Mouse (Mus musculus) liver, adult 2 months (tissue): ENCODE results near the gene Zfp775. TPM values are rescaled to one million over a fixed set of nuclear protein-coding genes. Genes with fewer than 3 reads are reported as not detected.
A peak's percentile ranks its signal among the peaks of the same experiment; 100 is the strongest.

Experiments used
- DNase-seq: peaks from one replicate; pipeline ENCODE4 v3.0.0-alpha.2; 2011; ENCODE audit warnings: low read depth, low spot score; ENCODE audit errors: extremely low read depth
- H3K27ac ChIP-seq: fragments of 200-500 bp; replicated peaks from 2 replicates; pipeline ENCODE4 v1.5.1; 2012; ENCODE audit warnings: low read depth, mild to moderate bottlenecking, control low read depth, inconsistent platforms, low read length; ENCODE audit not compliant: insufficient read depth
- H3K27me3 ChIP-seq: fragments of 200-500 bp; 2 replicates; pipeline ENCODE4 v1.6.1; 2012; ENCODE audit warnings: mild to moderate bottlenecking, moderate library complexity, low read length, inconsistent platforms; ENCODE audit not compliant: control insufficient read depth, insufficient read depth
- H3K36me3 ChIP-seq: fragments of 200-500 bp; 2 replicates; pipeline ENCODE4 v1.6.1; 2012; ENCODE audit warnings: low read length, inconsistent platforms; ENCODE audit not compliant: control insufficient read depth, insufficient read depth
- H3K4me1 ChIP-seq: fragments of 200-500 bp; 2 replicates; pipeline ENCODE4 v1.6.1; 2011; ENCODE audit warnings: low read length; ENCODE audit not compliant: control insufficient read depth, insufficient read depth
- H3K4me3 ChIP-seq: fragments of 200-500 bp; 2 replicates; pipeline ENCODE4 v1.5.1; 2011; ENCODE audit warnings: low read depth, mild to moderate bottlenecking, control low read depth, low read length, moderate library complexity; ENCODE audit not compliant: insufficient read depth
- H3K79me2 ChIP-seq: fragments of 200-500 bp; 2 replicates; pipeline ENCODE4 v1.6.1; 2012; ENCODE audit warnings: inconsistent platforms, mild to moderate bottlenecking, low read length, moderate library complexity; ENCODE audit not compliant: control insufficient read depth, insufficient read depth
- H3K9ac ChIP-seq: fragments of 200-500 bp; 2 replicates; pipeline ENCODE4 v1.6.1; 2012; ENCODE audit warnings: low read depth, mild to moderate bottlenecking, control low read depth, inconsistent platforms, low read length
- CTCF ChIP-seq: fragments of 200-500 bp; IDR thresholded peaks from 2 replicates; pipeline ENCODE4 v1.5.1; 2011; ENCODE audit warnings: low read depth, low read length, control low read depth
- POLR2A ChIP-seq: fragments of 200-500 bp; IDR thresholded peaks from 2 replicates; pipeline ENCODE4 v1.6.1; 2011; ENCODE audit warnings: low read length, control low read depth; ENCODE audit not compliant: insufficient read depth; ENCODE audit errors: extremely low read depth
- WGBS: fragments of 180-500 bp; shearing (Covaris S2); methylation state at CpG from one replicate; pipeline ENCODE4 v1.1.7; 2018; 5-methylcytosine and 5-hydroxymethylcytosine counted together
- polyA plus RNA-seq: library from polyadenylated mRNA; depleted of rRNA; stranded (reverse); fragments of >200 nt; gene quantifications from 2 replicates; pipeline ENCODE4 v1.2.3, GENCODE M21; 2012
- total RNA-seq: library from RNA; depleted of rRNA; stranded (reverse); fragments of >200 nt; gene quantifications from 2 replicates; pipeline ENCODE4 v1.2.3, GENCODE M21; 2014

Gene Zfp775
- total and polyA plus RNA-seq, 2 experiments, result 0.83 to 2.4 TPM

DNA sequence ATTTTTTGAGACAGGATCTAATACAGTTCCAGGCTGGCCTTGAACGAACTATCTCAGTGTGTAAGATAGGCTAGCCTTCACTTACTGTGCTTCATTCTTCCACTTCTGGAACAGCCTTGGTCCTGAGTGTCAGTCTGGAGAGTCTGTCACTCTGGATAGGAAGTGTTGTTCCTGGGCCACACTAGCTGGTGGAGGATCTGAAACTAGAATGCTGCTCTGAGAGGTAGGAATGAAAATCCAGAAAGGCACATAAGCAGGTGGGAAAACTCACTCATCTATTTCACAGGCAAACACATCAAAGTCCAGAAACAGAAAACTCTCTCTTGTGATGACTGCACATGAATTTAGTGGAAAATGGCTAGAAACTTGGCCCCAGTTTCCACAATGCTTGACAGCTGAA, 1.3 kb upstream of the Zfp775 start:
- 83% methylated on average over 1 of the region's 1 CpGs for WGBS
- Histone ChIP-seq H3K79me2 (peaks cover 25% of the 10 kb centered on the region), H3K36me3 (peaks cover 28% of the 10 kb centered on the region), H3K4me3 (no peak overlapping the region), H3K27ac (peak overlapping the region; percentile 92), H3K4me1 (peaks cover 39% of the 10 kb centered on the region), H3K9ac (peak overlapping the region; percentile 17; the same call in 1 of the 2 replicates), H3K27me3 (no peaks in the 10 kb centered on the region)
- DNase-seq, result peak; percentile 36
- TF ChIP-seq POLR2A (no peak), CTCF (no peak)

- H3K36me3 ChIP-seq, result peaks cover 16% of the 10 kb centered on the region
- H3K27ac ChIP-seq, result peak overlapping the region; percentile 90
- under 1% methylated on average over 28 of the region's 28 CpGs for WGBS
- H3K27me3 ChIP-seq, result no peaks in the 10 kb centered on the region
- H3K79me2 ChIP-seq, result peaks cover 10% of the 10 kb centered on the region
- peak overlapping the region; percentile 83 for H3K9ac ChIP-seq
- H3K4me3 ChIP-seq, result peak overlapping the region; percentile 59
- no peak for TF ChIP-seq CTCF
- peak; percentile 25; the same call in 1 of the 2 replicates for TF ChIP-seq POLR2A
- peaks cover 39% of the 10 kb centered on the region for H3K4me1 ChIP-seq
- DNase-seq, result peak; percentile 82
Measured at GRCm38 (mm10) chr6:48602080-48602741, 348 bp downstream of the Zfp775 start.

GRCm38 (mm10) chr6:48608124-48608523, 6.3 kb downstream of the Zfp775 start:
- Histone ChIP-seq H3K4me3 (no peak overlapping the region), H3K4me1 (no peaks in the 10 kb centered on the region), H3K9ac (no peak overlapping the region), H3K36me3 (no peaks in the 10 kb centered on the region), H3K27ac (no peak overlapping the region), H3K79me2 (peaks cover 3% of the 10 kb centered on the region; the same call in 1 of the 2 replicates), H3K27me3 (no peaks in the 10 kb centered on the region)
- DNase-seq, result peak; percentile 18
- TF ChIP-seq POLR2A (no peak), CTCF (no peak)
- WGBS, result 59% methylated on average over 2 of the region's 2 CpGs

DNA sequence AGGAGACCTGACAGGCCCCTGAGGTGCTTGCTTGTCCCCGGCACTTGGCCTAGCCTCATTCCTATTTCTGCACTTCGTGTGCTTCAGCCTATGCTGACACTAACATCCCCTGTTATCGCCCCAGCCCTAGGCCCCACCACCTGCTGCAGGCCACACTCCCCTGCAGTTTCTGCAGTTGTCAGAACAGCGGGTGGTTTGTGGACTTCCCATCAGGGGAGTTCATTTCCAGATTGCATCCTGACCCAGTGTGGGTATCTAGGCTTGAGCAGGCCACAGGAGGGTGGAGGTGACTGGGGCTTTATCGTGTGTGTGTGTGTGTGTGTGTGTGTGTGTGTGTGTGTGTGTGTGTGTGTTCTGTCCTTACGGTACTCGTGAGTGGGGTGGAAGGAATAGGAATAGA, 7.6 kb downstream of the Zfp775 start:
- 84% methylated on average over 7 of the region's 7 CpGs for WGBS
- H3K36me3 ChIP-seq, result peaks cover 6% of the 10 kb centered on the region; the same call in 1 of the 2 replicates
- TF ChIP-seq CTCF, result no peak
- DNase-seq, result no peak
- H3K4me1 ChIP-seq, result no peaks in the 10 kb centered on the region
- no peak overlapping the region for H3K4me3 ChIP-seq
- no peaks in the 10 kb centered on the region for H3K27me3 ChIP-seq
- no peaks in the 10 kb centered on the region for H3K79me2 ChIP-seq
- no peak overlapping the region for H3K9ac ChIP-seq
- H3K27ac ChIP-seq, result no peak overlapping the region

DNA sequence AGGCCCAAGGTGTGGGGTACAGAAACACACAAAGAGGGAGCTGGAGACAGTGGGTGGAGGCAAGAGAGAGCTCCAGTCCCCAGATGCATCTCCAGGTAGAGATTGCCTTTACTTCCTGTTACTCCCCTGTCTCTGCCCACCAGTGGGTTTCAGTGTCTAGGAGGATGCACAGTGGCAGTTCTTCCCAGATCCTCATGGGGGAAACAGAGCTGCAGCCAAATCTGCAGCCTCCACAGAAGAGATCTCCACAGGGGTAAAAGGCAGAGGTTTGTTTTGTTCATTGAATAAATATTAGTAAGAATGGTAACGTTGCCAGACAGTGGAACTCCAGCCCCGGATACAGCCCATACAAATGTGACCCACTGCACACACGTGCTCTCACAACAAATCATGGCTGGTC, 8.8 kb downstream of the Zfp775 start:
- 33% methylated on average over 3 of the region's 3 CpGs for WGBS
- no peak for DNase-seq
- Histone ChIP-seq H3K4me3 (no peak overlapping the region), H3K79me2 (no peaks in the 10 kb centered on the region), H3K27me3 (no peaks in the 10 kb centered on the region), H3K36me3 (peaks cover 6% of the 10 kb centered on the region; the same call in 1 of the 2 replicates), H3K9ac (no peak overlapping the region), H3K4me1 (no peaks in the 10 kb centered on the region), H3K27ac (no peak overlapping the region)
- no peak for TF ChIP-seq POLR2A
- no peak for TF ChIP-seq CTCF

- 95% methylated on average over 4 of the region's 4 CpGs for WGBS
- no peak overlapping the region for H3K9ac ChIP-seq
- H3K4me1 ChIP-seq, result no peaks in the 10 kb centered on the region
- DNase-seq, result no peak
- no peaks in the 10 kb centered on the region for H3K79me2 ChIP-seq
- H3K36me3 ChIP-seq, result peaks cover 6% of the 10 kb centered on the region; the same call in 1 of the 2 replicates
- H3K27me3 ChIP-seq, result no peaks in the 10 kb centered on the region
- H3K4me3 ChIP-seq, result no peak overlapping the region
- no peak overlapping the region for H3K27ac ChIP-seq
- TF ChIP-seq CTCF, result no peak
Measured at GRCm38 (mm10) chr6:48613464-48613863, 11.6 kb downstream of the Zfp775 start.
